Comparison of ENCODE assay signal across 10 mouse cellular contexts in the genomic region with DNA sequence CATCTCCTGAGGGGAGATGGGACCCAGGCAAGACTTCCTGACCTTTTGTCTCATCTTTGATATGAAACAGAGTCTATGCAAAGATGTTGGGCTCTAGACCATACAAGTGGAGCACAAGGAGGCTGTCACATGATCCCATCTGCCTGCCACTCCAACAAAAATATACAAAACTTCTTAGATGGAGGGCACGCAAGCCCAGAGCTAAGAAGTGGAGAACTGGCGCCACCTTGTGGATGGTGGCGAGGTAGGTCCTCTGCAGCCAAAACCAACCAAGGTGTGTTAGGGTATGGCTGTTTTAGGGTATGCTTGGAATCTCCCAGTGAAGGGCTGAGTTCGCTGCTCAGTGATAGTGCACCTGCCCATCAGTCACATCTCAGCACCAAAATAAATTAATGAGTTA. TPM values are rescaled to one million over a fixed set of nuclear protein-coding genes. Genes with fewer than 3 reads are reported as not detected.
A peak's percentile ranks its signal among the peaks of the same experiment; 100 is the strongest.
DNase-seq lines count a peak whose midpoint lies in the region.
"Had no signal": no experiment of that assay in that cellular context is flagged by ENCODE, and none has a peak within 500 bp of the region (broad histone marks: within the 10 kb centered on the region; RNA-seq: fewer than 3 reads in every experiment).

No protein-coding gene starts in this region.

- peak; percentile 52 for DNase-seq in gastrocnemius, postnatal 10 days
- DNase-seq in gastrocnemius, postnatal 14 days = no peak
- DNase-seq in 416B (ENCODE audit: low read depth) = peak; percentile 82
- DNase-seq in adrenal gland, adult 2 months = peak; percentile 33
- DNase-seq in embryo, embryonic 11 days = peak; percentile 78
- peak; percentile 65 for DNase-seq in layer of hippocampus, adult 11-12 months (ENCODE audit: low spot score)
- DNase-seq in mesoderm, embryonic 11.5 days (ENCODE audit: low read depth, low spot score) = peak; percentile 78
- peak; percentile 46 for DNase-seq in thymus, postnatal 14 days

- intact Hi-C loops in gastrocnemius, postnatal 14 days (cut with DNase I; ENCODE audit: low total_unique reads) = loop anchor here (2.0 kb wide), 1 partner anchor 59 kb away; a partner anchor contains a TSS

RNA-seq across cellular contexts. Expression of a gene that starts 20.7 kb away (rescaled TPM):
- total RNA-seq in gastrocnemius, postnatal 10 days (2021) = 10 to 100 TPM; 21.4 to 23.3 TPM
- 10 to 100 TPM; 20.6 to 24.4 TPM for total RNA-seq in gastrocnemius, postnatal 14 days (2021)
- total RNA-seq in adrenal gland, adult 2 months (2021) = 1 to 10 TPM; 3.2 to 5.6 TPM
- polyA plus RNA-seq in adrenal gland, adult 2 months (2012; rRNA removed) = 1.2 and 1.7 TPM in 2 replicates

RNA-seq across cellular contexts. Expression of a gene that starts 58.6 kb away (rescaled TPM):
- not detected for total RNA-seq in gastrocnemius, postnatal 10 days (2021)
- total RNA-seq in gastrocnemius, postnatal 14 days (2021) = not detected
- not detected for total RNA-seq in adrenal gland, adult 2 months (2021)
- polyA plus RNA-seq in adrenal gland, adult 2 months (2012; rRNA removed) = not detected in 2 replicates
- polyA plus RNA-seq: limb, embryonic 12.5 days; stomach, embryonic 16.5 days had no signal

RNA-seq across cellular contexts. Expression of a gene that starts 59.5 kb away (rescaled TPM):
- total RNA-seq in gastrocnemius, postnatal 10 days (2021) = 1 to 10 TPM; 1.4 to 1.6 TPM
- total RNA-seq in gastrocnemius, postnatal 14 days (2021) = 1 to 10 TPM; 2.9 to 3.1 TPM
- total RNA-seq in adrenal gland, adult 2 months (2021) = 1 to 10 TPM; 4.4 to 4.8 TPM
- polyA plus RNA-seq in adrenal gland, adult 2 months (2012; rRNA removed) = 7.2 and 8.8 TPM in 2 replicates
